Mouse (Mus musculus) lung, postnatal 0 days (tissue): Measurements from ENCODE around the gene Fcf1. TPM values are rescaled to one million over a fixed set of nuclear protein-coding genes. Genes with fewer than 3 reads are reported as not detected.
A peak's percentile ranks its signal among the peaks of the same experiment; 100 is the strongest.

Experiments used
- ATAC-seq: fragments of 200-750 bp; cut with Nextera tagmentation; 2 replicates; pipeline ENCODE4 v1.8.0; 2017; ENCODE audit warnings: moderate library complexity
- DNase-seq: peaks from one replicate; pipeline ENCODE4 v3.0.0-alpha.2; 2016; ENCODE audit warnings: low spot score
- H3K27ac ChIP-seq: fragments of 300-500 bp; sonication (generic); 2 replicates; pipeline ENCODE4 v1.5.1; 2014; ENCODE audit warnings: antibody characterized with exemption, mild to moderate bottlenecking, low read length, mixed read lengths
- H3K27me3 ChIP-seq: fragments of 300-500 bp; sonication (generic); replicated peaks from 2 replicates; pipeline ENCODE4 v1.6.1; 2014; ENCODE audit warnings: low read length, mixed read lengths; ENCODE audit not compliant: insufficient read depth
- H3K36me3 ChIP-seq: fragments of 300-500 bp; sonication (generic); 2 replicates; pipeline ENCODE4 v1.6.1; 2014; ENCODE audit warnings: low read length, mixed read lengths; ENCODE audit not compliant: insufficient read depth
- H3K4me1 ChIP-seq: fragments of 300-500 bp; sonication (generic); 2 replicates; pipeline ENCODE4 v1.6.1; 2014; ENCODE audit warnings: antibody characterized with exemption, low read depth, low read length, mixed read lengths; ENCODE audit not compliant: insufficient read depth
- H3K4me2 ChIP-seq: fragments of 300-500 bp; sonication (generic); replicated peaks from 2 replicates; pipeline ENCODE4 v1.6.1; 2014; ENCODE audit warnings: low read depth, mild to moderate bottlenecking, low read length, moderate library complexity, mixed read lengths
- H3K4me3 ChIP-seq: fragments of 300-500 bp; sonication (generic); 2 replicates; pipeline ENCODE4 v1.5.1; 2014; ENCODE audit warnings: low read depth, low read length
- H3K9ac ChIP-seq: fragments of 300-500 bp; sonication (generic); replicated peaks from 2 replicates; pipeline ENCODE4 v1.6.1; 2014; ENCODE audit warnings: low read depth, mild to moderate bottlenecking
- H3K9me3 ChIP-seq: fragments of 300-500 bp; sonication (generic); 2 replicates; pipeline ENCODE4 v1.6.1; 2016; ENCODE audit warnings: low read length, mixed read lengths
- CTCF ChIP-seq: IDR thresholded peaks from 2 replicates; pipeline ENCODE4 v1.5.1; 2016; ENCODE audit warnings: antibody characterized with exemption, mild to moderate bottlenecking
- EP300 ChIP-seq: IDR thresholded peaks from 2 replicates; pipeline ENCODE4 v1.6.1; 2016; ENCODE audit warnings: antibody characterized with exemption, mild to moderate bottlenecking, control low read depth
- WGBS: fragments of 180-500 bp; shearing (Covaris S2); extraction: QIAGEN DNeasy Blood & Tissue Kit; methylation state at CpG from one replicate; pipeline ENCODE4 v1.1.7; 2014; 5-methylcytosine and 5-hydroxymethylcytosine counted together
- polyA plus RNA-seq: library from polyadenylated mRNA; unstranded; fragments of >200 nt; fragmentation: Nextera tagmentation; extraction: Ambion mirVana; gene quantifications from 2 replicates; pipeline ENCODE4 v1.2.1, GENCODE M21; 2015

The Fcf1 gene
- polyA plus RNA-seq, 1 experiment from 2014 or later: 114 TPM

DNA sequence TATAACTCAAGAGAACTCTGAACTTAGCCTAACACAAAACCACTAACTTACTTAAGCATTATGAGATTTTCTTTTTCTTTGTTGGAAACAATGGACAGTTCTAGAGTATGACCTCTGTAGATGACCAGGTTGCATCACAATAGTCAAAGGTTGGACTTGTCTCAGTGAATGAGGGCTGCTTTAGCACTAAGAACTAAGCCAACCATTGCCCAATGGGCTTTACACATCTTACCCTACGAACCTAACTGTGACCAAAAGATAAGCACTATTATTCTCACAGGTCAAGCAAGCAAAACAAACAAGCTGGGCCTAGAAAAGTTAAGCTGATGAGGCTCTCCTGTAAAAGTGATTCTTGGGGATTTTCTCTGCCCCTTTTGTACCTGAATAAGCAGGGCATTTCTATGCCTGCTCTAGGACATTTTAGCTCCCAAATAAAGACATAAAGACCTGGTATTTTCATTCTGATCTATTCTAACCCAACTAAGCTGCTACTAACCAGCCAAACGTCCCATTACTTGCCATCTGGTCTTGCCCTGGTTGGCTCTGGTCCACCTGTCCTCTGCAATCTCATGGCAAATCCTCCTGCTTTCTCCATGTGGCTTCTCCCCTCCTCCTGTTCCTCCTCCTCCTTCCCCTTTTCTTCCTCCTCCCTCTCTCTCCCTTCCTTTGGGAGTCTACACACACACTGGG, 22.7 kb upstream of the Fcf1 start:
- no peak for DNase-seq
- no peak overlapping the region for H3K9ac ChIP-seq
- H3K4me3 ChIP-seq: no peak overlapping the region
- H3K9me3 ChIP-seq: no peaks in the 10 kb centered on the region
- H3K27ac ChIP-seq: no peak overlapping the region
- WGBS: 65% methylated on average over 2 of the region's 2 CpGs
- peaks cover 12% of the 10 kb centered on the region; the same call in 1 of the 2 replicates for H3K4me1 ChIP-seq
- ATAC-seq: no peak
- no peak overlapping the region for H3K4me2 ChIP-seq
- TF ChIP-seq CTCF (no peak), EP300 (no peak)
- no peaks in the 10 kb centered on the region; the same call in 1 of the 2 replicates for H3K36me3 ChIP-seq
- H3K27me3 ChIP-seq: no peaks in the 10 kb centered on the region

DNA sequence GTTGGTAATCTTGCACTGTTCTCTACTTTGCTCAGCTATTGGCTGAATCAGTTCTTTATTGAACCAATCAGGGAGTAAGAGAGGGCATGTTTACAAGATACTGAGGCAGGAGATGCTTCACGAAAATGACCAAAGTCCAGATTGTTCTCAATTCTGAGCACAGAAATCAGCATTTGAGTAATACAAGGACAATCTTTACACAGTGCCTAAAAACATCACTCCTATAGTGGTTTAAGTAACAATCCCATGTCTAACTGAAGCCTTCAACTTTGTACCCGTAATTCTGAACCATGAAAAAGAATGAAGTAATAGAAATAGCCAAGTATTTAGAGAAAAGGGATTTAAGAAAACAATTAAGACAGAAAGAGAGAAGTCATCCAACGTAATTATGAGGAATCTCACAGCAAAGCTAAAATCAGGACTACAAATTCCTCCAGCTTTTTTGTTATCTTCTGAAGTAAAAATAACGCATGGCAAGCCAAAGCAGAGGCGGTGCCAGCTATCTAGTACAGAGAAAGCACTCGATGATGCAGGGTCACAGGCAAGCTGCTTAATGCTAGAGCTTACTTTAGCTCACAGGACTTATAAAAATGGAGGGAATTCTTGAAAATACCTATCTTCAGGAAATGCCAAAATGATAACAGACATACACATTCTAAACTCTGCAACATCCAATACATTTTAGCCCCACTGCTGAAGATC, 22.0 kb upstream of the Fcf1 start:
- no peak overlapping the region for H3K4me3 ChIP-seq
- H3K27ac ChIP-seq: no peak overlapping the region
- TF ChIP-seq CTCF (no peak), EP300 (no peak)
- no peak overlapping the region for H3K9ac ChIP-seq
- peaks cover 12% of the 10 kb centered on the region; the same call in 1 of the 2 replicates for H3K4me1 ChIP-seq
- DNase-seq: no peak
- H3K27me3 ChIP-seq: no peaks in the 10 kb centered on the region
- no peaks in the 10 kb centered on the region for H3K9me3 ChIP-seq
- H3K4me2 ChIP-seq: no peak overlapping the region
- H3K36me3 ChIP-seq: no peaks in the 10 kb centered on the region; the same call in 1 of the 2 replicates
- no peak for ATAC-seq
- WGBS: 78% methylated on average over 6 of the region's 6 CpGs

DNA sequence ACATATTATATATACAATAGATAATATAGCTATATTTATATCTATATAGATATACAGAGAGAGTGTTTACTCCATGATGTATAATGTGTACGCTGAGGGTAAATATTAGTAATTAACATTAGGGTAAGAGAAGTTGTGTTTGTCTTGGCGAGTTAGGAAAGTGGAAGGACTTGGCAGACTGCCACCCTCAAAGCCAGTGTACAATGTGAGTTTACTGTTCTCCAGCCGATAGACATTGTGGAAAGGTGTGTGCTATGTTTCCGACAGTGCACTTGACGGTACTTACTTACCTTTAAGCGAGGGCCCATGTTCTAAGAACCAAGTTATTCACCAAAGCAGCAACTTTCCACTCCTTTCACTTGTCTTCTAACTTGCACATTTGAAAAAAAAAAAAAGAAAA, 19.9 kb upstream of the Fcf1 start:
- WGBS: 42% methylated on average over 6 of the region's 6 CpGs
- ATAC-seq (peak; percentile 33; the same call in 1 of the 2 replicates), DNase-seq (peak; percentile 67)
- Histone ChIP-seq H3K4me1 (peaks cover 12% of the 10 kb centered on the region; the same call in 1 of the 2 replicates), H3K9me3 (no peaks in the 10 kb centered on the region), H3K36me3 (no peaks in the 10 kb centered on the region), H3K27me3 (no peaks in the 10 kb centered on the region), H3K27ac (no peak overlapping the region), H3K4me3 (no peak overlapping the region), H3K9ac (no peak overlapping the region), H3K4me2 (no peak overlapping the region)
- TF ChIP-seq EP300 (no peak), CTCF (no peak)

DNA sequence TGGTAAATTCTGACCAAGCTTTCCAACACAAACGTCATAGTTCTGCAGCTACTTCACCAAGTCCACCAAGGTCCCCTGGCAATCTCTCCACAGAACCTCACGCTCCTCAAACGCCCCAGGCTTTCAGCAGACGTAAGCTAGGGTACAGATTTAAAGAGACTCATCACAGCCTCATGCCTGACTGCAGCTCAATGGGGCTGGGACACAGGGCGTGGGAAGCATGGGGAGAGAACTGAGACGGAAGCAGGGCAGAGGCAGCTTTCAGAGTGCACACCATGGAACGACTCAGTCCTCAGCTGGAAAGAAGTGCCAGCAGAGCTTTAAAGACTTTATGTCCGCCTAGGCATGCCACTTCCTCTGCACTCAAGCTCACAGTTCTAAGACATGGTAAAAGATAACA, 19.2 kb upstream of the Fcf1 start:
- WGBS: 46% methylated on average over 8 of the region's 8 CpGs
- 0 out of 2 replicates have a peak overlapping the region, but pooled peaks have one; percentile 17 for H3K4me2 ChIP-seq
- no peak overlapping the region for H3K9ac ChIP-seq
- ATAC-seq (no peak), DNase-seq (peak; percentile 24)
- H3K27ac ChIP-seq: peak overlapping the region; percentile 40
- peaks cover 12% of the 10 kb centered on the region; the same call in 1 of the 2 replicates for H3K4me1 ChIP-seq
- no peaks in the 10 kb centered on the region for H3K36me3 ChIP-seq
- no peak overlapping the region for H3K4me3 ChIP-seq
- no peaks in the 10 kb centered on the region for H3K9me3 ChIP-seq
- TF ChIP-seq EP300 (no peak), CTCF (no peak)
- no peaks in the 10 kb centered on the region for H3K27me3 ChIP-seq

DNA sequence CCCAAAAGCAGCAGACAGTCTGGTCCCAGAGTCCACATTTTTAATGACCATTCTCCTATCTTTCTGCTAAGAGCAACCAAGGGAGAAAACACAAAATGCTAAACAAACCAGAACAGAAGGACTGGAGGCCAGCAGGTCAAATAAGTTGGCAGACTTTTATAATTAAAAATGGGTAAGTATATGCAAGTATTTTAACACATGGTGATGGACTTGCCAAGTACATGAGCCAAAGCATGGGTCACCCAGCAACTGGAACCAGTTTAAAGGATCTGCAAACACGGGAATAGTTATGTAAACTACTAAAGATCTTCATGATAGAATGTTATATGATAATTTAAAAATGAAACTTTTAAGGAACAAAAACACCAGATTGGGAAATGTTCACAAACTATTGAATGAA, 18.3 kb upstream of the Fcf1 start:
- Histone ChIP-seq H3K4me1 (peaks cover 12% of the 10 kb centered on the region; the same call in 1 of the 2 replicates), H3K27ac (no peak overlapping the region), H3K9ac (no peak overlapping the region), H3K4me2 (no peak overlapping the region), H3K36me3 (no peaks in the 10 kb centered on the region), H3K4me3 (no peak overlapping the region), H3K9me3 (no peaks in the 10 kb centered on the region), H3K27me3 (no peaks in the 10 kb centered on the region)
- DNase-seq (peak; percentile 61), ATAC-seq (peak; percentile 31)
- no peak for TF ChIP-seq EP300
- no peak for TF ChIP-seq CTCF
- WGBS: 35% methylated on average over 1 of the region's 1 CpGs

DNA sequence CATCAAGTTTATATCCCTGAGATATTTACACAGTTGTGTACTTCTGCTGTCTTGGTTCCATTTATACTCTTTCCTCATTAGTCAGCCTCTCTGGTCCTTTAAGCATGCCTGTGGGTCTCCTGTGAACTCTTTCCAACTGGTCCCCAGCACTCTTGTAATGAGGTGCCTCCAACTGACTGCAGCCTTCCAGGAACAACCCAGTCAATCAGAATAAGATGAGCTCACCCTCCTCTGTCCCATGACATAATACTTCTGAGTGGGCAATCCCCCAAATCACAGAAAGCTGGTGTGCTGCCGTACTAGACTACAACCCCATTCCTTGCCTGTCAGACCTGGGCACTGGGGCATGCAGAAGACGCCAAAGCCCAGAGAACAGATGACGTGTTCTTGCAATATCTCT, 14.4 kb upstream of the Fcf1 start:
- Histone ChIP-seq H3K27ac (peak overlapping the region; percentile 57; the same call in 1 of the 2 replicates), H3K4me2 (no peak overlapping the region), H3K9ac (no peak overlapping the region), H3K4me3 (no peak overlapping the region), H3K36me3 (no peaks in the 10 kb centered on the region), H3K4me1 (peaks cover 8% of the 10 kb centered on the region; the same call in 1 of the 2 replicates), H3K27me3 (no peaks in the 10 kb centered on the region), H3K9me3 (no peaks in the 10 kb centered on the region)
- TF ChIP-seq CTCF: no peak
- peak; percentile 78 for TF ChIP-seq EP300
- 66% methylated on average over 3 of the region's 3 CpGs for WGBS
- DNase-seq: peak; percentile 85
- peak; percentile 93 for ATAC-seq
